Mouse (Mus musculus) lung, embryonic 15.5 days (tissue): ENCODE results near the gene Prps1. TPM values are rescaled to one million over a fixed set of nuclear protein-coding genes. Genes with fewer than 3 reads are reported as not detected.
A peak's percentile ranks its signal among the peaks of the same experiment; 100 is the strongest.
"Not testable (repeated sequence)": the region's sequence is repeated elsewhere in the genome, so short reads cannot be mapped to it uniquely, and the experiment has no call there.

Experiments used
- ATAC-seq: fragments of 200-750 bp; cut with Nextera tagmentation; 2 replicates; pipeline ENCODE4 v1.8.0; 2017; ENCODE audit warnings: moderate number of reproducible peaks, borderline replicate concordance; ENCODE audit not compliant: low FRiP score, low TSS enrichment; ENCODE audit errors: extremely low read depth
- H3K27ac ChIP-seq: fragments of 300-500 bp; sonication (generic); 2 replicates; pipeline ENCODE4 v1.5.1; 2015; ENCODE audit warnings: moderate library complexity, mild to moderate bottlenecking, inconsistent platforms
- H3K27me3 ChIP-seq: fragments of 300-500 bp; sonication (generic); 2 replicates; pipeline ENCODE4 v1.6.1; 2015; ENCODE audit warnings: inconsistent platforms
- H3K36me3 ChIP-seq: fragments of 300-500 bp; sonication (generic); 2 replicates; pipeline ENCODE4 v1.6.1; 2015; ENCODE audit warnings: inconsistent platforms
- H3K4me1 ChIP-seq: fragments of 300-500 bp; sonication (generic); 2 replicates; pipeline ENCODE4 v1.6.1; 2015; ENCODE audit warnings: inconsistent platforms
- H3K4me2 ChIP-seq: fragments of 300-500 bp; sonication (generic); 2 replicates; pipeline ENCODE4 v1.6.1; 2015; ENCODE audit warnings: inconsistent platforms, mild to moderate bottlenecking, moderate library complexity
- H3K4me3 ChIP-seq: fragments of 300-500 bp; sonication (generic); 2 replicates; pipeline ENCODE4 v1.5.1; 2015; ENCODE audit warnings: mild to moderate bottlenecking, inconsistent platforms
- H3K9ac ChIP-seq: fragments of 300-500 bp; sonication (generic); 2 replicates; pipeline ENCODE4 v1.6.1; 2015; ENCODE audit warnings: inconsistent platforms
- H3K9me3 ChIP-seq: fragments of 300-500 bp; sonication (generic); 2 replicates; pipeline ENCODE4 v1.6.1; 2016; ENCODE audit warnings: inconsistent platforms
- WGBS: fragments of 180-500 bp; shearing (Covaris S2); methylation state at CpG from one replicate; pipeline ENCODE4 v1.1.7; 2015; 5-methylcytosine and 5-hydroxymethylcytosine counted together
- polyA plus RNA-seq: library from polyadenylated mRNA; unstranded; fragments of >200 nt; fragmentation: Nextera tagmentation; extraction: Ambion mirVana; gene quantifications from 2 replicates; pipeline ENCODE4 v1.2.1, GENCODE M21; 2015

Prps1 gene
- polyA plus RNA-seq, 1 experiment from 2014 or later, result 38.1 TPM

DNA sequence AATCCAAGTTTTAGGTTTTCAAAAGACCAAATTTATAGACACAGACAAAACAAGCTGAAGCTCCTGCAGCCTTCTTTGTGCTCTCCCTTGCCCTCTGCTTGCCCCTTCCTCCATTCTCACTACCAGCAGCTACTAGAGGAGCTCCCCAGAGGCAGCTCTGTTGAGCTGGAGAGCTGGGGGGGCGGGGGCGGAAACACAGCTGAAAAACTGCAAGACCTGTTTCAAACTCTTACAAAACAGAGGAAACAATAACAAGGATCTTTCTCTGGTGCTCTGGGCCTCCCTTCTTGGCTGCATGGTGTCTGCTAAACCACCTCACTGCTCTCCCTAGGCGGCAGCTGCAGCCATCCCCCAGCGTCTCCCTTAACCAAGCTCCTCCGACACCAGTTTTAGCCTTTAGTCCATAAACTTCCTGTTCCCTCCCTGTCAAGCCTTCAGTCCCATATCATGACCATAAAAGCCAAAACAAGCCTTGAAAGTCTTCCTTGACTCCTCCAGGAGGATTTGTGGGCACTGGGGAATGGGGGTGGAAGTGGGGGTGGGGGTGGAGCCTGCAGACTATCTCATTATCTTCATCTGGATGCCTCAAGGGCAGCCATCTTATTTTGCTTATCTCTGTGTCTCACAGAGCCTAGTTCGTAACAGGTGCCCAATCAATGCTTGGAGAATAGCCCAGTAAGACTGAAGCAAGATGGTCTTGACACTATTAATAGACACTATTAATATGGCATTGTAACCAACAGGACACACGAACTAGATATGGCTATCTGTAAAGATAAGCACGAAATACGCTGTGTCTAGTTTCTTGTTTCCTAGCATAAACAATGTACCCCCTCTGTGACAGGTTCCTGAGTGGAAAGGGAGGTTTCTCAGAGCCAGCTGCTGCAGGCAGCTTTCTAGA, 45.2 kb downstream of the Prps1 start:
- 50% methylated on average over 9 of the region's 9 CpGs for WGBS
- no peak overlapping the region for H3K27ac ChIP-seq
- H3K4me2 ChIP-seq, result no peak overlapping the region
- no peak overlapping the region for H3K9ac ChIP-seq
- no peaks in the 10 kb centered on the region for H3K9me3 ChIP-seq
- H3K36me3 ChIP-seq, result no peaks in the 10 kb centered on the region
- H3K4me3 ChIP-seq, result no peak overlapping the region
- no peak for ATAC-seq
- H3K4me1 ChIP-seq, result 0 out of 2 replicates have a peak, but pooled peaks cover 3% of the 10 kb centered on the region
- no peaks in the 10 kb centered on the region for H3K27me3 ChIP-seq

DNA sequence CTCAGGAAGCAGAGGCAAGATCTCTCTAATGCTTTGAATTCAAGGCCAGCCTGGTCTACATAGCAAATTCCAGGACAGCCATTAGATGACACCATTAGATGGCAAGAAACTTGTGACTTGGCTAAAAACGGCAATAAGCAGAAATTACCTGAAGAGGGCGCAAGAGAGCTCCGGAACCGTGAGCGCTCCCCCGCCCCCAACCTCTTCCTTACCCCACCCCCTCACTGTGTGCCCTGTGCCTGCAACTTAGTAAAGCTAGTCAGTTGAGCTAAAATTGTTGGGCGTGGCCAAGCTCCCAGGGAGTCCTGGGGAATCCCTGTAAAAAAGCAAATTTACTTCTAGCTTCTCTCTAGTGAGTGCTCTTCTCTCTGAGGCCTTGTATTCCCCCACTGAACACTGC, 47.5 kb downstream of the Prps1 start:
- H3K27ac ChIP-seq, result no peak overlapping the region
- WGBS, result 17% methylated on average over 7 of the region's 7 CpGs
- H3K4me2 ChIP-seq, result no peak overlapping the region
- ATAC-seq, result peak; percentile 75; the same call in 1 of the 2 replicates
- H3K9ac ChIP-seq, result no peak overlapping the region
- 0 out of 2 replicates have a peak, but pooled peaks cover 3% of the 10 kb centered on the region for H3K4me1 ChIP-seq
- no peaks in the 10 kb centered on the region for H3K27me3 ChIP-seq
- no peak overlapping the region for H3K4me3 ChIP-seq
- no peaks in the 10 kb centered on the region for H3K36me3 ChIP-seq
- H3K9me3 ChIP-seq, result no peaks in the 10 kb centered on the region

GRCm38 (mm10) chrX:140505497-140506238, 49.3 kb downstream of the Prps1 start:
- Histone ChIP-seq H3K27me3 (no peaks in the 10 kb centered on the region), H3K9ac (no peak overlapping the region), H3K4me1 (peaks cover 4% of the 10 kb centered on the region; the same call in 1 of the 2 replicates), H3K36me3 (no peaks in the 10 kb centered on the region), H3K27ac (peak overlapping the region; percentile 47), H3K4me2 (no peak overlapping the region), H3K4me3 (no peak overlapping the region), H3K9me3 (no peaks in the 10 kb centered on the region)
- WGBS, result 51% methylated on average over 15 of the region's 15 CpGs
- ATAC-seq, result peak; percentile 60

DNA sequence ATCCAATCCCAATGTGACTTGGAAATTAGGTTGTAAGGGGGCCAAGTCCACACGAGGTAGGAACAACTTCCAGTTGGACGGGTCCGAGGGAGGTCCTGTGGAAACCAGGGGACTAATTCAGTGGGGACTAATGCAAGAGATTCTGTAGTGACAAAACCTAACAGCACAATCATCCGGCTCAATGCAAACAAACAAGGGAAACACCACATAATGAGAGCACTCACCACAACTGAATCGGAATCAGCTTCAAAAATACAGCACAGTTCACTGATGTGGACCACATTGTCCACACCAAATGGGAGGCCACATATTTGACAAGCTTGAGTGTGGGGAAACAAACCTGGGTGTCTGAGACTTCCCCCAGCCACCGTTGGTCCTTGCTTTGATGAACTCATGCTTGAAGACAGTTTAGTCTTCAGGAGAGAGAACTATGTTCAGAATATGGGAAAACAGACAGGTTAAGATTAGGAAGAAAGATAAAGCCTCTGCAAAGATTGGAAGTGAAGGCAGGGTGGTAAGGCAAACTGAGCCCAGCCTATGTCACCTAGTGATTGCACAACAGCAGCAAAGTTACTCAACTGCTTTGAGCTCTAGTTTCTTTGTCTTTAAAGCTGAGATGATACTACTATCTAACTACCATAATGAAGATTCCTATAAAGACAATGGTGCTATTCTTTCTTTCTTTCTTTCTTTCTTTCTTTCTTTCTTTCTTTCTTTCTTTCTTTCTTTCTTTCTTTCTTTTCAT, 50.2 kb downstream of the Prps1 start:
- Histone ChIP-seq H3K4me3 (no peak overlapping the region), H3K9me3 (no peaks in the 10 kb centered on the region), H3K27me3 (no peaks in the 10 kb centered on the region), H3K4me2 (no peak overlapping the region), H3K4me1 (peaks cover 12% of the 10 kb centered on the region), H3K27ac (no peak overlapping the region), H3K36me3 (no peaks in the 10 kb centered on the region), H3K9ac (no peak overlapping the region)
- ATAC-seq, result no peak
- WGBS, result 67% methylated on average over 6 of the region's 6 CpGs

- H3K4me1 ChIP-seq, result peaks cover 19% of the 10 kb centered on the region
- H3K9me3 ChIP-seq, result no peaks in the 10 kb centered on the region
- ATAC-seq, result no peak
- no peak overlapping the region for H3K4me3 ChIP-seq
- H3K4me2 ChIP-seq, result no peak overlapping the region
- H3K9ac ChIP-seq, result no peak overlapping the region
- no peaks in the 10 kb centered on the region for H3K27me3 ChIP-seq
- H3K36me3 ChIP-seq, result no peaks in the 10 kb centered on the region
- no peak overlapping the region for H3K27ac ChIP-seq
- WGBS, result 64% methylated on average over 1 of the region's 1 CpGs
Observed at GRCm38 (mm10) chrX:140507377-140507776, 51.0 kb downstream of the Prps1 start.

DNA sequence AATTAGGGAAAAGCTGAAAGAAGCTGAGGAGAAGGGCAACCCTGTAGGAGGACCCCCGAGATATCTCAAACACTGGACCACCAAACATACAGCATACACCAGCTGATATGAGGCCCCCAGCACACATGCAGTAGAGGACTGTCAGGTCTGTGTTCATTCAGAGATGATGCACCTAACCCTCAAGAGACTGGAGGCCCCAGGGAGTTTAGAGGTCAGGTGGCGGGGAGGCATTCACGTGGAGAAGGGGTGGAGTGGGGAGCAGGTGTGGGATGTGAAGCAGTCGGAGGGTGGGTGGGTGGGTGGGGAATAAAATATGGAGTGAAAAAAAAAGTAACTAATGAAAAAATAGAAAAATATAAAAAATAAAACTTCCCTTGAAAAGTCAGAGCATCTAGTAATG, 52.4 kb downstream of the Prps1 start:
- 68% methylated on average over 4 of the region's 4 CpGs for WGBS

DNA sequence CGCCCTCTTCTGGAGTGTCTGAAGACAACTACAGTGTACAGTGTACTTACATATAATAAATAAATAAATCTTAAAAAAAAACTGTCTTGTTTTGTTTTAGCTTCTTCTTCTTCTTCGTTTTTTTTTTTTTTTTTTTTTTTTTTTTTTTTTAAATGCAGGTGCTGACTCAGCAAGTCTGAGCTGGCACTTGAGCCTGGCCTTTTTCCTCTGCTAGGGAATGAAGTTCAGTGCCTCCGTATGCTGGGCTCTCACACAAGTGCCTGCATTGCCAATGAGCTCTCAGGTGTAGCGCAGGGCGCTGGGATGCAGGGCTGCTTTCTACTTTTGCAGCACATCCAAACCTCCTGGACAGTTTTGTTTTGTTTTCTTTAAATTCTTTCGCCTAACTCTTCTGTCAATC, 53.4 kb downstream of the Prps1 start:
- no peak for ATAC-seq
- Histone ChIP-seq H3K9me3 (no peaks in the 10 kb centered on the region), H3K36me3 (no peaks in the 10 kb centered on the region), H3K27ac (no peak overlapping the region), H3K9ac (no peak overlapping the region), H3K4me1 (peaks cover 20% of the 10 kb centered on the region), H3K4me2 (no peak overlapping the region), H3K4me3 (no peak overlapping the region), H3K27me3 (0 out of 2 replicates have a peak, but pooled peaks cover 4% of the 10 kb centered on the region)
- 69% methylated on average over 6 of the region's 6 CpGs for WGBS

More for the DNA sequence above, 52.4 kb downstream of the Prps1 start:
- H3K9ac ChIP-seq, H3K27ac ChIP-seq, H3K9me3 ChIP-seq, H3K27me3 ChIP-seq, H3K36me3 ChIP-seq, H3K4me2 ChIP-seq, H3K4me3 ChIP-seq, ATAC-seq: not testable (repeated sequence)
- H3K4me1 ChIP-seq, result peaks cover 20% of the 10 kb centered on the region

GRCm38 (mm10) chrX:140510696-140511429, 54.5 kb downstream of the Prps1 start:
- H3K27ac ChIP-seq, result peak overlapping the region; percentile 49
- ATAC-seq, result peak; percentile 75; the same call in 1 of the 2 replicates
- 34% methylated on average over 24 of the region's 24 CpGs for WGBS
- peaks cover 20% of the 10 kb centered on the region for H3K4me1 ChIP-seq
- no peak overlapping the region for H3K4me3 ChIP-seq
- peak overlapping the region; percentile 41 for H3K4me2 ChIP-seq
- H3K27me3 ChIP-seq, result 0 out of 2 replicates have a peak, but pooled peaks cover 4% of the 10 kb centered on the region
- H3K36me3 ChIP-seq, result no peaks in the 10 kb centered on the region
- no peak overlapping the region for H3K9ac ChIP-seq
- no peaks in the 10 kb centered on the region for H3K9me3 ChIP-seq

GRCm38 (mm10) chrX:140511687-140512651, 55.6 kb downstream of the Prps1 start:
- 55% methylated on average over 7 of the region's 7 CpGs for WGBS
- Histone ChIP-seq H3K4me2 (peak overlapping the region; percentile 41), H3K27me3 (0 out of 2 replicates have a peak, but pooled peaks cover 4% of the 10 kb centered on the region), H3K9ac (no peak overlapping the region), H3K9me3 (no peaks in the 10 kb centered on the region), H3K27ac (peak overlapping the region; percentile 49), H3K4me1 (peaks cover 18% of the 10 kb centered on the region), H3K36me3 (no peaks in the 10 kb centered on the region), H3K4me3 (no peak overlapping the region)
- no peak for ATAC-seq

GRCm38 (mm10) chrX:140513379-140513778, 57.0 kb downstream of the Prps1 start:
- no peaks in the 10 kb centered on the region for H3K9me3 ChIP-seq
- ATAC-seq, result no peak
- peaks cover 18% of the 10 kb centered on the region for H3K4me1 ChIP-seq
- H3K27me3 ChIP-seq, result peaks cover 4% of the 10 kb centered on the region; the same call in 1 of the 2 replicates
- WGBS, result 79% methylated on average over 2 of the region's 2 CpGs
- H3K4me3 ChIP-seq, result no peak overlapping the region
- no peak overlapping the region for H3K27ac ChIP-seq
- H3K9ac ChIP-seq, result no peak overlapping the region
- H3K4me2 ChIP-seq, result no peak overlapping the region
- no peaks in the 10 kb centered on the region for H3K36me3 ChIP-seq
